Mouse (Mus musculus): ENCODE measurements around the gene Tgfb1i1.
A peak's percentile ranks its signal among the peaks of the same experiment; 100 is the strongest.

Tgfb1i1 gene

GRCm38 (mm10) chr7:128288923-128289544, 42.4 kb downstream of the Tgfb1i1 start:
- no peak for DNase-seq (ENCODE audit: low spot score in 2 of 2)

- DNase-seq (ENCODE audit: low spot score in 2 of 2) = no peak
Observed at GRCm38 (mm10) chr7:128294785-128295184, 48.2 kb downstream of the Tgfb1i1 start.

GRCm38 (mm10) chr7:128296514-128296913, 49.9 kb downstream of the Tgfb1i1 start:
- DNase-seq (ENCODE audit: low spot score in 2 of 2) = no peak

GRCm38 (mm10) chr7:128297291-128297616, 50.6 kb downstream of the Tgfb1i1 start:
- DNase-seq (ENCODE audit: low spot score in 2 of 2) = no peak

- peak; percentile 23 to 45 for DNase-seq (ENCODE audit: low spot score in 2 of 2)
Observed at GRCm38 (mm10) chr7:128297617-128298480, 51.2 kb downstream of the Tgfb1i1 start, which contains the start of gene BC017158. Gene BC017158, minus strand, starts transcription at chr7:128298170.

- no peak for DNase-seq (ENCODE audit: low spot score in 2 of 2)
Observed at GRCm38 (mm10) chr7:128298481-128299342, 52.1 kb downstream of the Tgfb1i1 start.

- no peak for DNase-seq (ENCODE audit: low spot score in 2 of 2)
Observed at GRCm38 (mm10) chr7:128300952-128301351, 54.3 kb downstream of the Tgfb1i1 start.

- no peak for DNase-seq (ENCODE audit: low spot score in 2 of 2)
Observed at GRCm38 (mm10) chr7:128302151-128302550, 55.5 kb downstream of the Tgfb1i1 start.

- DNase-seq (ENCODE audit: low spot score in 2 of 2) = no peak
Observed at GRCm38 (mm10) chr7:128304198-128304597, 57.6 kb downstream of the Tgfb1i1 start.

- DNase-seq (ENCODE audit: low spot score in 2 of 2) = peak; percentile 15 to 24
Observed at GRCm38 (mm10) chr7:128304907-128305306, 58.3 kb downstream of the Tgfb1i1 start.

Measured in frontal cortex, postnatal 14 days (tissue).